Mouse (Mus musculus) c-Kit-positive CD71-positive TER-119-negative erythroid progenitor cells, embryonic 14.5 days (primary cell): ENCODE measurements around the gene Arhgap20.

ENCODE experiments used
- DNase-seq: peaks from one replicate; pipeline ENCODE4 v3.0.0-alpha.2; 2013; ENCODE audit warnings: low read depth

The Arhgap20 gene

GRCm38 (mm10) chr9:51764921-51765416 is at the start of gene Arhgap20:
Gene Arhgap20 (plus strand): TSS chr9:51765337.
- DNase-seq = no peak

- no peak for DNase-seq
These were observed 46.3 kb upstream of the Arhgap20 start for GRCm38 (mm10) chr9:51718793-51719192.

- no peak for DNase-seq
These were observed 37.2 kb upstream of the Arhgap20 start for GRCm38 (mm10) chr9:51727960-51728359.

DNA sequence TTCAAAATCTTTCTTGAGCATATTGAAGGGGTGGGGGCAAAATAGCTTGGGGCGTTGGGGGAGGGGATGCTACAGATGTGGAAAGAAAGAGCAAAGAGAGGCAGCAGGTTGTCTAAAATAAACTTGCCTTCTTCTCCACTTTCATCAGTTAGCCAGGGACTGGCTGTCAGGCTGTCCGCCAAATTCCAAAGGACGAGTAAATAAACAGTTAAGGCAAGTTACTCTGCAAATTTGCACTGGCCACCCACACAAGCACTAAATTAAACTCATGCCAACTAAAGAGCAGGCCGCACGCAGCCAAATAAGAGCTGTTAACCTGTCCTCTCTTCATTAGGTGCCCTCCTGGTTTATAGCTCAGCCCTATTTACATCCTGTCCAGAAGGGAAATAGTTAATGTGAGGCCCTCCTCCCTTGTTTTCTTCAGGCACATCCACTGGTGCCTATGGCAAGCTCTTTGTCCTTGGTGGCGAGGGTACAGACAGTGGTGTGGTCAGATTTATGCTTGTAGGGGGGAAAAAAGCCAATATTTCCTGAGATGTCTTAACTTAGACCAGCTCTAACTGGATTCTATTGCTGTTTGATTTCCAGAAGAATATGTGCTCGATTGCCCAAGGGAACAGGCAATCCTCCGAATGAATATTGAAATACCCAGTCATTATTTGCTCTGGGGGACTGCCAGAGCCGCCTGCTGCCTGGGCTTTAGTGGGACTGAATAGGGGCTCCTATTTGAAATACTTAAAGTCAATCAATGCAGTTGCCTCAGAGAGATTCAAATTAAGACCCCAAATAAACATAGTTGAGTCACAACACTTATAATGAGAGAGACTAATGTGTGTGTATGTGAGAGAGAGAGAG is 29.7 kb upstream of the Arhgap20 start:
- DNase-seq = no peak

DNA sequence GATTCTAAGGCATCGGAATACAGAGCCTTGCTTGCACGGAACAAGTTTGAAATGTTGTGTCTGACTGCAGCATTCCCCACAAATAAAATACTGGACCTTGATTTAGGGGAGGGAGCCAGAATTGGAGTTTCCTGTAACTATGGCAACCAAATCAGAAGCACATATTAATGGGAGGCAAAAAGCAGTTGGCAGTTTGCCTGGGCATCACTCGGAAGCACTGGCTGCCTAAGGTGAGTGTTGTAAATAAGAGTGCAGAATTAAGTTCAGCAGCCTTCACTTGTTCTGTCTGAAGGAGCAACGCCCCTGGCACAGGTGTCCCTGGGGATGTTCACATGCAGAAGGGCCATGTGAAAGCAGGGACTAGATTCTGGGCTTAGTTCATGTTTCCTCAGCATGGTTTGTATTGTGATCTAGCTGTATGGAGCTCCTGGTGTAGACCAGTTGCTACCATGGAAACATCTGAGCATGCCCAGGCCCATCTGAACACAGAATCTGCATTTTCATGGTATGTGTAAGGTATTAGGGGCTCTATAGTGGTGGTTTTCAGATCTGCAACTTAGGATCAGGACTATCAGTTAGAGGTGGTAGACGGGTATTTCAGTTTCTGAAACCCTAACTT is 28.3 kb upstream of the Arhgap20 start:
- DNase-seq = no peak

- no peak for DNase-seq
These were observed 26.8 kb upstream of the Arhgap20 start for GRCm38 (mm10) chr9:51738349-51738748.

DNA sequence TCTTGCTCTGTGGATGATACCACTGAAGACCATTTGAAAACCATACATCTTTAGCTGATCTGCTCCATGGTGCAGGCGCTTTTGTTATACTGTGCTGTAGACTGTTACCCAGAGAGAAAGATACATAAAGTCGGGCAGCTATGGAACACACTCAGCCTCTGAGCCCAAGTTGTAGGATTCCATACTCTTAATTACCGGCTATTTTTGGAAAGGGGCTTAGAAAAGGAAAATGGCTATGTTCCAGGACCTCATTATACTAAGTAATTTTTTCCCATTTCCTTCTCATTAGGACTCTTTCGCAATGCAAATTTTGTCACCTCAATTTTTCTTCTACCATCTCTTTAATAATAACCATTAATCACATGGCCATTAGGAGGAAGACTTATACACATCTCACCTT is 25.3 kb upstream of the Arhgap20 start:
- DNase-seq = no peak

GRCm38 (mm10) chr9:51750144-51750543 is 15.0 kb upstream of the Arhgap20 start:
- no peak for DNase-seq

- no peak for DNase-seq
These were observed 4.1 kb upstream of the Arhgap20 start for GRCm38 (mm10) chr9:51761003-51761402.

DNA sequence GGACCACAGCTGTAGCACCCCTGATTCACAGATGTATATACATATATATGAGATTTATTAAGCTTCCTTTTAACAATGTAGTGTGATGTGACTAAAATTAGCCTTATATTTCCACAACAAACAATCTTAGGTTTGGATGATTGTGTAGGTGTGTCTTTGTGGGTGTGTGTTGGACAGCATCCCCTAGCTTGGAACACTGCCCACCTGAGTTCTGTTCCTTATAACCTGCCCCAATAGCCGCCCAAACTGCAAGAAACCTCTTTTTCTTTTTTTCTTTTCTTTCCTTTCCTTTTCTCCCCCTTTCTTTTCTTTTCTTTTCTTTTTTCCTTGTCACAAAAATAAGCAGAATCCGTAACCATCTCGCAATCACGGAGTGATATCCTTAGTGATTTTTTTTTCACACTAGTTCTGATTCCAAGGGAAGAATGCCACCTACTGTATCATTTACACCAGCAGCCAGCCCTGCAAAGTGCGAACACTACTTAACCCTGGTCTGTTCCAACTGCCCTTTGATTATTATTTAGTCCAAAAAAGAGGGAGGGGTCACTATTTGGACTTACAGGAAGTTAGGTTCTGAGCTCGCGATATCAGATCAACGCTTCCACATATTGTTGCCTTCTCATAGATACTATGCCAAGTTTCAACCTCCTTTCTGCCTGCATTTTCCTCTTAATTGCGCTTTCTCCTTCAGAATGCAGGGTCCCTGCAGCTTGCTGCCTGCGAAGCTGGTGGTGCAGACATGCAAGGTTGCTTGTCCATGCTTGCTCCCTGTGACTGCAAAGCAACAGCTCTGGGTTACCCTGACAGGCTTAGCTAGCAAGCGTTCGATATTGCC is 879 bp upstream of the Arhgap20 start:
- DNase-seq = no peak

- no peak for DNase-seq
These were observed 459 bp downstream of the Arhgap20 start for GRCm38 (mm10) chr9:51765417-51766174.

DNA sequence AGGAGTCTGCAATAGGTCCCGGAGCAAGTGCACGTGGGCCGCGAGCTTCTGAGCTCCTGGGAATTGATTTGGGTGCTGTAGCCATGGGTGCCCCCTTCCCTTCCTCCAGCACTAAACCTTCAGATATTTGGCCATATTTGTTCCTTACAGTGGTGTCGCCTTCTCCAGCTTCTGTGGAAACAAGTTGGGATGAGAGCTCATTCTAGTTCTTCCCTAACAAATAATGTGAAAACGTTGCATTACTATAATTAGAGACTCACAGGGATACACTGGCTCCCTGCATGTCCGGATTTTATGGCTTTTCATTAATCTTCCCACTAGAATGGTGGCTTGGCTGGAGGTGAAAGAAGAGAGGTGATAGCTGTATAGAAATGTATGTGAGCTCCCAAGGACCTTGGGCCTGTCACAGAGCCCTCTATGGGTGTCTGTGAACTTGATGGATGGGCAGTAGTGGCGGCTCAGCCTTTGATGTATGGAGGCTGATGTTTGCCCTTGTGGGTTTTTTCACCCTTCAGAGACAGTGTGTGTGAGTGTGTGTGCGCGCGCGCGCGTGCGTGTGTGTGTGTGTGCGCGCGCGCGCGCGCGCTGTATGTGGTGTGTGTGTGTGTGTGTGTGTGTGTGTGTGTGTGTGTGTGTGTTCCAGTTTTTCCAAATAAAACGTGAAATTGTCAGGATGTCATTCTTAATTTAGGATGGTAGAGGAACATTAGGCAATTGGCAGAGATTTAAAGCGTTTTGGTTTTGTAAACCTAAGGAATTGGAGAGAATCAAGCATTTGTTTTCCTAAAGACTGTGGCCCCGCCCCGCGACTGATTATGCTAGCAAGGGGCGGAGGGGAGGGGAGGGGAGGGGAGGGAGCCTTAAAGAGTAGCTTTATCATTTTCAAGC is 1.3 kb downstream of the Arhgap20 start:
- DNase-seq = no peak

GRCm38 (mm10) chr9:51774201-51774600 is 9.1 kb downstream of the Arhgap20 start:
- DNase-seq = no peak

- DNase-seq = no peak
These were observed 11.3 kb downstream of the Arhgap20 start for GRCm38 (mm10) chr9:51776459-51776858.

DNA sequence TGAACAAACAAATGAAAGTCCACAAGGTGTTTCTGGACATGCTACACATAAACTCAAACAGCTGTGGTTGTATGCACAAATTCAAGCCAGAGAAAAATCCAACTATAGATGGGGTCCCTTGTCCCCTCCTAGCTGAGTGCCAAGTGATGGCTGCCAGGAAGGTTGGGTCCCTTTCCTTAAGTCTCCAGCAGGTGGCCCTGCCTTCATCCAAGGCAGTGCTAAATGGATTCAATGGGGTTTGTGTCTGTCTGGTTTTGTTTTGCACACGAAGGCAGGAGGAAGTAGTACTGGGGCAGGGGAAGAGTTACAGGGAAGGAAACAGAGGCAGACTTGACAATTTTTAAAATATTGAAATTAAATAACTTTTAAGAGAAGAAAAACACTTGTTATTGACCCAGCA is 12.0 kb downstream of the Arhgap20 start:
- DNase-seq = no peak

GRCm38 (mm10) chr9:51779232-51779631 is 14.1 kb downstream of the Arhgap20 start:
- DNase-seq = no peak

DNA sequence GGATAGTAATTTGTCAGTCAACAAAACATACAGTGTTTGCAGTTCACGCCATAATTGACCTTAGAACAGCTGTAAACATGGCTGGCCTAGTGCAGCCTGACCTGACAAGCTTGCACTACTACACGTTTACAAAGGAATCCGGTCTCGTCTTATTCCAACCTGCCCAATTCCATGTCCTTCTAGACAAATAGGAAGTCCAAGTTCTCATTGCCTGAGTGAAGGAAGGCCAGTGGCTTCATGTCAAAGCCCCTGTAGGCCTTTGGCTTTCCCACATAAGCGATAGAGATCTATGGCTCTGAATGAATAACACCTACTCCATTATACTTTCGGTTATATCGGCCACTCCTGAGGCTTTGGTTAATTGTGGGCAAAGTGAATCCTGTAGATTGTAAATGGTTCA is 16.0 kb downstream of the Arhgap20 start:
- no peak for DNase-seq

DNA sequence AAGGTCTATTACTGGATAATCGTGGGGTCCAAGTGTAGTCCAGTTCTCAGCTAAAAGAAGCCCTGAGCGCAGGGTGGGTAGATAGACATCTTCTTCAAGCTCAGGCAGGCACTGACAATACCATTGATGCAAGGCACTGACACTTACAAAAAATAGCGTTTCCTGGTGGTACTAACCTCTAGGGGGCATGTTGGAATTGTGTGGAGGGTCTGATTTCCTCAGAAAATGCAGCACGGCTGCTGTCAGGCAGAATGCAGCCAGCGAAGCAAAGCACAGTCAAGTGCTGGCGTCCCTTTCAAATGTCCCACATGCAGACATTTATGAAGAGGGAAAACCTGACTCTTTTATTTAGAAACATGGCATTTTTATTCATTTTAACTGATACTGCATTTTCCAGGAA is 22.2 kb downstream of the Arhgap20 start:
- DNase-seq = no peak

DNA sequence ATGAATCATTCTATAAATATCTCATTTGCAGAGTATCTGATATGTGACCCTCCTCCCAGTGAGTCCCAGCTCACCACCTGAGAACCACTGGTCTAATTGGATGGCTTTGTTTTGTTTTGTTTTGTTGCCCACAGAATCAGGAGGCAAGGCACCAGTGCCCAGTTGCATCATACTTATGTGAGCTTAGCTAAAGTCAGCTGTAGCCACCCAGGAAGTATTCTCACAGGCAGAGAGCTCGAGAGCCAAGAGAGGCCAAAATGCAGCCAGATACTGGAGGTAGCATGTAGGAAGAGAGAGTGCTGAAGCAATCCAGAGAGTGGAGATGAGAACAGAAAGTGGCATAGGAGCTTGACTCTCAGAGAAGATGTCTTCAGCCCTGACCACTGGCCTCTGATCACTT is 23.3 kb downstream of the Arhgap20 start:
- no peak for DNase-seq

- no peak for DNase-seq
These were observed 30.1 kb downstream of the Arhgap20 start for GRCm38 (mm10) chr9:51795206-51795605.

DNA sequence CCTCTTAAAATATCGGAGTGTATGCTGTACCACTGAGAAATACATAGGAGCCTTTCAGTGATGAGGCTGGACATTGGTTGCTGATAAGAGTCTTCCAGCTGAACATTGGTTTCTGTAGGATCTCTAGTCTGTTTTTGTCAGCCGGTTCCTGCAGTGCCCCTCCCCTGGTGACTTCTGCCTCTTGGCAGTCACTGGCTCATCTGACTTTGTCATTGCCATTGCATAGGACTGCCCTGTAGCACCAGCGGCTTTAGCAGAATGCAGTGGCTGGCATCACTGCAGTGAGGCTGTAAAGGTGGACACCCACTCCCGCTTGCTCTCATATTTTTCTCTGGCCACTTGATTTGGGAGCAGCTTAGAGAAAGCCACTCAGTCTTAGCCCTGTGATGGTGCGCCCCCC is 33.1 kb downstream of the Arhgap20 start:
- DNase-seq = no peak
